Mouse (Mus musculus) thymus, adult 2 months (tissue): ENCODE results near the gene Macrod2.

Source experiments
- CTCF ChIP-seq: fragments of 200-500 bp; IDR thresholded peaks from 2 replicates; pipeline ENCODE4 v1.5.1; 2012; ENCODE audit warnings: mild to moderate bottlenecking, control low read depth, low read length, moderate library complexity, borderline replicate concordance; ENCODE audit not compliant: control insufficient read depth, poor library complexity, insufficient read depth; ENCODE audit errors: extremely low read depth
- POLR2A ChIP-seq: fragments of 200-500 bp; IDR thresholded peaks from 2 replicates; pipeline ENCODE4 v1.6.1; 2012; ENCODE audit warnings: mild to moderate bottlenecking, low read length, control low read depth, moderate library complexity; ENCODE audit not compliant: control insufficient read depth, poor library complexity, insufficient read depth; ENCODE audit errors: extremely low read depth

DNA sequence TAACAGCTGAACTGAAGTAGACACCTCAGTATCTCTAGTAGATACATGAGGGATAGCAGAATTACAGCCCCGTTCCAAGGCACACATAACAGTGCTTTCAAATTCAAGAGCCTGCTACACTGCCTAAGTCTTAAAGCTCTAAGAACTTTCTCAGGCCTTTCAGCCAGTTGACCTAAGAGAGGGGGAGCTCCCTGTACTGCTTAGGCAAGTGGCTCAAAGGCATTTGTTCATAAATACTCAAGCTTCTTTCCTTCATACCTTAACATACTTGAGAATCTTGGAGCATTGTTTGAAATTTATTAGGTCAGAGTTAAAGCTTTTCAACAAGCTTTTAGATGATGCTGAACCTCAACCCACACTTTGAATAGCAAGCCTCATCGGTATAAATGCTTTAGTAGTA is 363.8 kb downstream of the Macrod2 start:
- TF ChIP-seq CTCF (no peak), POLR2A (no peak)
